Mouse (Mus musculus): ENCODE measurements around the gene Tfap2a.

- TF ChIP-seq POLR2A (IDR thresholded peaks at IDR 0.05; ENCODE audit: low read depth, low read length) (no peak), CTCF (IDR thresholded peaks at IDR 0.05; ENCODE audit: borderline replicate concordance, insufficient read depth, low read length) (no peak)
Measured at GRCm38 (mm10) chr13:40712526-40712832, 25.7 kb downstream of the Tfap2a start.

Data from embryonic fibroblast, embryonic 13.5 days (primary cell).